Mouse (Mus musculus): ENCODE data around the gene Pex26.
A peak's percentile ranks its signal among the peaks of the same experiment; 100 is the strongest.

Pex26 gene

GRCm38 (mm10) chr6:121166098-121166552 is 17.3 kb upstream of the Pex26 start:
- no peak for DNase-seq (ENCODE audit: low spot score)

DNA sequence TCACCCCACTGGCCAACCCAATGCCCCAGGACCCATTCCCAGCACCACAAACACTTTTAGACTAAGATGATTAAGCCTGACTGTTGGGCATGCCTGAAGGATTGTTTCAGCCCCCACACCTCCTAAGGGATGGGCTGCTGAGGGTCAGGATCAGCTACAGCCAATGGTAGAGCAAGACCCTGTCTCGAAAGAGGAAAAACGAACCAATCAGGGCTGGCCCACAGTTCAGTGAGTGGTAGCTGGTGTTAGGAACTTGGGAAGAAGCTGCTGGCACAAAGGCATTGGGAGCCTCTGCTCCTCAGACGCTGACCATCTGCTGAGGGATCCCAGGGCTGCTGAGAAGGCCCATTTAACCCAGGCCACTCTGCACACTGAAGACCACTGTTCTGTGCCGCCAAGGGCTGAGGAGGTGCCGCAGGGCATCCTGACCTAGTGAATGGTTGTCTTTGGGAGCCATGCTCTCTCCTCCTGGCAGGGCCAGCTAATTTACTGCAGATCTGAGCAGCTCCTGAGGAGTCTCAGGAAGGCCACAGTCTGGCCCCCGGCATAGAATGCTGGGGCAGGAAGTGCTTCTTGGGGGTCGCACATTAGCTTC is 16.0 kb upstream of the Pex26 start:
- DNase-seq (ENCODE audit: low spot score): no peak

DNA sequence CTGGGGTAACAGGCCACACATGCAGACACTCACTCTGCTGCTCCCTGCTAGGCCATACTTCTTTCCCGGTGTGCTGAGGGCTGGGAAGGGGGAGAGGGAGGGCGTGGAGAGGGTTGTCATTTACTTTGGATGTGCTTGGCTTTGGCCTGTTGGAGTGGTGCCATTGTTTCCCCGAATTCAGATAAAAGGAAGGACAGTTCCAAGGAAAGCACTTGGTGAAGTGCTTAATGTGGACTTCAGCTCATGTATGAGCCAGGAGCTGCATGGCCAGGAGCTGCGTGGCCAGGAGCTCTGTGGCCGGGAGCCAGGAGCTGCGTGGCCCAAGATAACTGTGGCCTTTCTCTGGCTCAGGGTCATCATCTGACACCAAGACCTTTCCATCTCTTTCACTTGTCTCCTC is 12.4 kb upstream of the Pex26 start:
- DNase-seq (ENCODE audit: low spot score): no peak

- DNase-seq (ENCODE audit: low spot score): no peak
Observed at GRCm38 (mm10) chr6:121173471-121173870, 10.0 kb upstream of the Pex26 start.

DNA sequence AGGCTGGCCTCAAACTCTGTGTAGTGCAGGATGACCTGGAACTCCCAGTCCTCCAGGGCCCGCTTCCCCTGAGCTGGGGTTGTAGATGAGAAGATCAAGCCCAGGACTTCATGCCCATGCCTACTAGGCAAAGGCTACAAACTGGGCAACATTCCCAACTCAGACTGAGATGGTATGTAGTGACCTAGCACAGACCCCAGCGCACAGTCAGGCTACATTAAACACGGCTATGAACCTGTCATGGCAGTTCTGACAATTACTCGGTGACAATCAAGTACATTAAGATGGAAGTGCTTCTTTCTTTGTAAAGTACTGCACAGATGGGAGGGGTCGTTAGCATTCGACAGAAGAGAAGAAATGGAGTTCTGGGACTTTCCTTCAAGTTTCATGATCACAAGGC is 8.7 kb upstream of the Pex26 start:
- DNase-seq (ENCODE audit: low spot score): no peak

DNA sequence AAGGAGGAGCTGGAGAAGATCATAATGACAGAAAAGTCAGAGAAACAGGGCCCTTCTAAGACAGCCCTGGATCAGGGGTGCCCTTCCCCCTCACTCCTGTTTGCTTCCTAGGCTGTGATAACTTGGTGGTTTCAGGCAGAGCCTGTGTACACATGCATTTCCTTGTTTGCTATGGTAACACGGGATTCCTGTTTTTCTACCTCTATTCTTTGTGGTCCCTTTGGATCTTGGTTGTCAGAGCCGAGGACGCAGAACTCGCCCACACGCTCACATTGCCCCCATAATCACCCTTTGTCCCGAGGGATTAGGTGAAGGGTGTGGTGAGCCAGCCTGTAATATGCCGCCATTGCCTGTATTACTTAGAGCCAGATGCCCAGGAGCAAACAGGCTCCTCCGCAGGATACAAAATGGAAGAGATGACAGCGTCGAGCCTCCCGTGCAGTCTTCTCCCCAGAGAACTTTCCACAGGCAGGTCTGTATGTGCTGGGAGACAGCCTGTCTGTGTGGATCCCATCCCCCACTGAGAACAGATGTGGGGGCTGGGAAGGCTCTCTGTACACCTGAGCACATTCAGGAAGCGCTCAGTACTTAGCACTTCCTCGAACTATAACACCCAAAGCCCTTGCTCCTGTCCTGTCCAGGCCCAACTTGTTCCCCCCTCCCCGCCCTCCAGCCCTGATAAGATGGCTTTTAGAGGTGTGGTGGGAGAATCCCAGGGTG is 7.3 kb upstream of the Pex26 start:
- DNase-seq (ENCODE audit: low spot score): no peak

- no peak for DNase-seq (ENCODE audit: low spot score)
Observed at GRCm38 (mm10) chr6:121176731-121177098, 6.8 kb upstream of the Pex26 start.

DNA sequence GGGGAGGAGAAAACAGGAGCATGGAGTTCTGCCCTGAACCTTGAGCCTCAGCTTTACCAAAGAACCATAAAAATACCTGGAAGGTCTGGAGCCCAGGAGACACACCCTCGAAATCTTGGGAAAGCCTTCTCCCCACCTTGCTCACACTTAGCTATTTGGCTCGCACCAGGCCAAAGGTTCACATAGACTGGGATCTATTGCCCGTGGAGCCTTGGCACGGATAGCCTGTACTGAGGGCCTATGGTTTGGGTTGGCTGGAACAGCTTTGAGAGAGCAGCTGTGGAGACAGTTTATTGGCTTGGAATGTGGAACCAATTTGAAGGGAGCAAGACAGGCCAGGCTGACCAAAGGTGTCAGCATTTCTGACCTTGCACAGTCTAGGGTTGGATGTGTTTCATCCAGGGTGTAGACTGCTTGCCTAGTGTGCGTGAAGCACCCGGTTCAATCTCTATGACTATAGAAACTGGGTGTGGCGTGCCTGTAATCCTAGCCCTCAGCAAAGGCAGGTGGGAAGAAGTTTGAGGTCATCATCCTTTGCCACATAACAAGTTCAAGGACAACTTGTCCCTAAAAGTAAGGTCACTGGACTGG is 6.3 kb upstream of the Pex26 start:
- DNase-seq (ENCODE audit: low spot score): no peak

DNA sequence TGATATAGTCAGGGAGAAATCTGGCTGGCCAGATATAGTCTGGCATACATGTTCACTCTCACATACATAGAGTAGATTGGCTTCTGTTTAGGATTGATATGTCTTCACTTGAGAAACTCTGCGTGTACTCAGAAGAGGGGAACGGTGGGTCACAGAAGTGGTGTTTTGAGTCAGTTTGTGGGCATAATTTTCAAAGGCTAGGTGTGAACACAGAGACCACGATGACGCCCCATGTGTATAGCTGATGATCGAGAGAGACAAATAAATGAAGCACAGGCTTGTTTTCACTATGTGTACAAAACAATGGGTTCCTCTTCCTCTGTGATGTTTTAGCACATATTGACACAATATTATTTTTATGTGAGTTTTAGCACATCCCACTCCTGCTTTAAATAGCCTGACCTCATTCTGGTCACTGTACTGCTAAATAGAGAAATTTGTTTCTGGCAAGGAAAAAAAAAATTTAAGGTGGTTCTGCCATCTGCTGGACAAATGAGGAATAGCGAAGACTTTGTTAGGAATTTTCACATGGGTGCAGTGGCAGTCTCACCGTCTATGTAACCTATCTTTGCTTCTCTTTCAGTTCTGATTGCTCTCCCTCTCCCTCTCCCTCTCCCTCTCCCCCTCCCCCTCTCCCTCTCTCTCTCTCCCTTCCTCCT is 4.6 kb upstream of the Pex26 start:
- peak; percentile 76 for DNase-seq (ENCODE audit: low spot score)

DNA sequence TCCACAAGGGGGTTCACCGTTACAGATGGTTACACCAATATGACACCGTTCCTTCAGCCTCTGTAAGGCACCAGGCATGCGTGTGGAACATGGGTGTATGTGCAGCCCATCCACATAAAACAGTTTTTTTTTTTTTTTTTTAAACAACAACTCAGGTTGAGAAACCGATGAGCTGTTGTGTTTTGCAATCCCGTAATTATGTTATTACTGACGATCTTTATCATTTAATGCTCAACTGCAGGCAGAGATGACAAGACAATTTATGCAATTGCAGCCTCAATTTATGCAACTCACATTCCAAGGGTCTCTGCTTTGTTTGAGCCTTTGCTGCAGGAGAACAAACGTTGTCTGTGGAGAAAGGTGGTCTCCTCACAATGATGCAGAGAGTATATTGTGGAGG is 3.6 kb upstream of the Pex26 start:
- no peak for DNase-seq (ENCODE audit: low spot score)

DNA sequence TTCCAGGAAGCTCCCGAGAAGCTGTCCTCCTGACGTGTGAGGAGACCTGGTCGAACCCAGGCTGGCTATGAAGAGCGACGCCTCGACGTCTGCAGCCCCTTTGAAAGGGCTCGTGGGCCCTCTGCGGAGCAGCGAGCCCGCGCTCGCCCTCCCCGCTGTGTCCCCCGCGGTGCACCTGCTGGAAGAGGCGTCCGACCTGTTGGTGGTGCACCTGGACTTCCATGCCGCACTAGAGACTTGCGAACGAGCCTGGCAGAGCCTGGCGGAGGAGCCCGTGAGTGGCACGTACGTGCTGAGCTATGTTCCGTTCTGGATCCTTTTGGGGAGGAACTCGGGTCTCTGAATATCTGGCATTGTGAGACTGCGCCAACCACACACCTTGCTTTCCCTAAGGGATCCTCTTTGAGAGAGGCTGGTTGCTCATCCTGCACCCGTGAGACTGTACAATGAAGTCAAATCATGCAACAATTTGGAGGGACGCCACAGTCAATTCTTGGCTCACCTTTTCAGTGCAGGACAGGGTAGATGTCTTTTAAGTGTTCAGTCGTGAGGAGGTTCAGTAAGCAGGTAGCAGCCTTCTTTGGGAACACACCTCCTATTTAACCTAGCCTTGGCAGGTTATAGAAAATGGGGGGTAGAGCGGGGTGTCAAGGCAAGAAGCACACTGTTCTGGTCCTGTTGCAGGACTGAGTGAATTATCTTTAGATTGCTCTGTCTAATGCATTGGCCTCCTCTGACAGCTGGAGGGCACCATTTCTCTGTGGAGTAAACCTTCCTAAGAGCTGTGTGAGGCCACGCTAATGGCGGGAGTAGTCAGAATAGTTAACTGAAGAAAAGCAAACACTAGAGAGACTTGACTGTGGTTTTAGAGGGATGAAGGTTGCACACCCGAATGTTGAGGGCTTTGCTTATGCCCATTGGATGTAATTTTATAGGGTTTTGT is 1.0 kb downstream of the Pex26 start:
- DNase-seq (ENCODE audit: low spot score): no peak

- no peak for DNase-seq (ENCODE audit: low spot score)
Observed at GRCm38 (mm10) chr6:121185232-121185631, 1.8 kb downstream of the Pex26 start.

DNA sequence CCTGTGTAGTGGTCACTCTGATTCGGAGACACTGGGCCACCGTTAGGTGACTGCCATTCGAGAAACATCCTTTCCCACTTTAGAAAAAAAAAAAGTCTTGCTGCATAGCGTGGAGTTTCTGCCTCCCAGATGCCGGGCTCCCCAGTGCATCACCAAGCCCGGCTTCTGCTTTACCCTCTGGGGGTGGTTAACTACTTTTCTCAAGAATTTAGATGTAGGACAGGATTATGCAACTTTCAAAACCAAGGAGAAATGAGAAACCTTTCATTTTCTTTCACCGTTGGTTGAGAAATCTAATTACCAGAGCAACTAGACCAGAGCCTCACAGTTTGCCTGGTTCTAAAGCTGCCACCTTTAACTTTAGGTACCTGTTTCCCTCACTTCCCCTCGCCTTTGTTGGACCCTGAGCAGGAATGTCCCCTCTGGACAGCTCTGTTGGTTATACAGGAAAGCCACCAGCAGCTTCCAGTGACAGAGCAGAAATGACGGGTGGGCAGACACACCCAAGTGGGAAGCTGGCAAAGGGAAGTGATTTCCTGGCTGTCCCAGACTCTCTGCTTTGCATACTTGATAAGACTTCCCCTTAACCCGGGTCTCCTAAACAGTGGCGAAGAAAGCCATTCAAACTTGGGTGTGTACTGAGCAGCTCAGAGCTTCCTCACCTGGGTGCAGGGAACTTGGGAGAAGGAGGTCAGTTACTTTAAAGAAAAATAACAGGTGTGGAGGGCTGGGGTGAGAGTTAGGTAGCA is 8.0 kb downstream of the Pex26 start:
- DNase-seq (ENCODE audit: low spot score): no peak

DNA sequence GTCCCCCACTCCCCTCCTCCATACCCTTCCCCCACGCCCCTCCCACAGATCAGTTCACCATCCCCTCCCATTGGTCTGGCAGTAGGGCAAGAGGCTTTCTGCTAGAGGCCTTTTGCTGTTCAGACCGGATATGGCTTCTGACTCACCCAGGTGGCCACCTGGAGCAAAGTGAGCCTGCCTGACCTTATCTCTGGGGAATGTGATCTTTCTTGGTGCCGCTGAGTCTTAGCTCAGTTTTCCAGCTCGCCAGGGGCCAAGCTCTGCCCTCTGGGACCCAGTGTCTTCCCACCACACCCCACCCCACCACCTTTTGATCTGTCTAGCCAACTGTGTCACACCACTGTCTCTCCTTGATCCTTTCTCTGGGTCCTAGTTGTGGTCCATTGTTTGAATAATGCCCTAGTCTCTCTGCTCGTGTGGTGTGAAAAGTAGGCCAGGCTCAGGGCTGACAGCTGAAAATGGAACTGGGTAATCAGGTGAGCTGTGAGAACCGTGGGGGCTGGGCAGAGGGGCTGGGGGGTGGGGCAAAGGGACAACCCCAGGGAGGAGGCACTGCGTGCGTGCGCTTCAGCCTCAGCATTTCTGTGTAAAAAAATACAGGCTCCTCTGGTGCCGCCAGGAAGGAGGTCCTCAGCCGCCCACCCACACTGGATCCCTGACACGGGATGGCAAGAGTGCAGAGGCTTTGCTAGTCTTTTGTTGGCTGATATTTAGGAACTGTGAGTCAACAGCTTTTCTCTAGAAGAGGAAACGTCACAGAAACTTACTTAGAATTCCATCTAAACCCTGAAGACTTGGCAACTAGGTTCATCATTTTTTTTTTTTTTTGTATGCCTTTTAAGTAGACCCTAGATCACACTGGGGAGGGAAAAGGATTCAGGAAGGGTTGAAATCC is 10.8 kb downstream of the Pex26 start:
- no peak for DNase-seq (ENCODE audit: low spot score)

GRCm38 (mm10) chr6:121194956-121195731 is 11.7 kb downstream of the Pex26 start:
- no peak for DNase-seq (ENCODE audit: low spot score)

DNA sequence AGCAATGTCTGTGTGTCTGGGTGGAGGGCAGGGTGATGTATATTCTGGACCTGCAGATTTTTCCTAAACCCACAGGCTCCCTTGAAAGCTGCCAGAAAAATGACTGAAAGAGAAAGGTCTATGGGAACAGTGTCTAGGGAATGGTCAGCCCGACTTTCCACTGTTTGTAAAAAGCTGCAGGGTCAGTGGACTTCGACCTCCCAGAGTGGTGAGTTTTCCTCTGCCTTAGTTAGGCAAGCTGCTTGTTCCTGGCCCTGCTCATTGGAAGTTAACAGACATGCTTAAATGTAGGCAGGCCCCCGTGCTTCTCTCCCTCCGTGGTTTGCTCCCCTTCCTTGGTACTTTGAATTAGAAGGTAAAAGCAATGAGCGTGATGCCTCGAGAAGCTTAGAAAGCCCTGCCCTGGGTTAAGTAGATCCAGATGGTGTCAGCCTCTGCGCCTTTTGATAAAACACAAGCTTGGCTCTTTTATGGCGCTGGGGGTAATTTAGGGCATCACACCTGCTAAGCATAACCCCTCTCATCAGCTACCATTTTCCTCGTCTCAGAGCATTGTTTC is 14.4 kb downstream of the Pex26 start:
- no peak for DNase-seq (ENCODE audit: low spot score)

- DNase-seq (ENCODE audit: low spot score): no peak
Observed at GRCm38 (mm10) chr6:121200458-121200857, 17.0 kb downstream of the Pex26 start.

DNA sequence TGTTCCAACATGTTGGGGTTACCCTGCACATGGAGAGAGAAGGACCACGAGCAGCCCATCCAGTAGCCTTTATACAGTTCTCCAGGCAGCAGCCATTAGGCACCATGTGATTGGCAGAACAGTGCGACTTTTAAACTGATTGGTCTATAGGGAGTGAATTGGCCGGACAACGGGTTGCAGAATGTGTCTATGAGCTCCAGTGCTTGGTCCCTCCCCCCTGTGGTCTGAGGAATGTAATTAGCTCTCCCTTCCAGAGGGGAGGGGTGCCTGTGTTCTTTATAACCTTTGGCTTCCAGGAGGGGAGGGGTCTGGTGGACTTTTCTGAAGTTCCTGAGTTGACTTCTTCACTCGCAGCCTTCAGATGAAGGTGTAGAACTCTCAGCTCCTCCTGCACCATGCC is 18.6 kb downstream of the Pex26 start:
- DNase-seq (ENCODE audit: low spot score): no peak

DNA sequence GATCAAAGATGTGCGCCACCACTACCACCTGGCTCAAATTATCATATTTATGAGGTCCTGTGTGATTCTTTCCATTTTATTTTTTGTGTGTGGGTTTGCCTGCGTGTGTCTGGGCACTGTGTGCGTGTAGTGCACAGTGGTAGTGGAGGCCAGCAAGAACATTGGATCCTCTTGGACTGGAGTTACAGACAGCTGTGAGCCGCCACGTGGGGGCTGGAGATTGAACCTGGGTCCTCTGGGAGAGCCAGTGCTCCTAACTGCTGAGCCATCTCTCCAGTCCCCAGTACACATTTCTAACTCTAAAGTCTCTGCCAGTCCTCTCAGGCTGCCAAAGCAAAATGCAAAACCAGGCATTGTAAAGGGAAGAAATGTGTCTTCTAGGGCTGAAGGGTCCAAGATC is 23.0 kb downstream of the Pex26 start:
- no peak for DNase-seq (ENCODE audit: low spot score)
